Mouse (Mus musculus): ENCODE results near the gene Cox5b. TPM values are rescaled to one million over a fixed set of nuclear protein-coding genes. Genes with fewer than 3 reads are reported as not detected.

Cox5b gene
- total and polyA plus RNA-seq, 2 experiments from 2014 or later: 346 to 1,021 TPM

GRCm38 (mm10) chr1:36708626-36709025 is 17.4 kb downstream of the Cox5b start:
- ATAC-seq: no peak
- H3K27ac ChIP-seq: no peak overlapping the region

GRCm38 (mm10) chr1:36709055-36709853 is 18.0 kb downstream of the Cox5b start:
- Histone ChIP-seq H3K9me3 (ENCODE audit: low read length) (no peaks in the 10 kb centered on the region), H3K27ac (peak overlapping the region; percentile 88), H3K27me3 (ENCODE audit: insufficient read depth, low read length) (no peaks in the 10 kb centered on the region), H3K36me3 (ENCODE audit: insufficient read depth, low read length) (peaks cover 21% of the 10 kb centered on the region), H3K4me1 (ENCODE audit: insufficient read depth, low read length) (peaks cover 11% of the 10 kb centered on the region), H3K9ac (replicated peaks; ENCODE audit: low read length) (peak overlapping the region; percentile 90), H3K4me3 (ENCODE audit: low read length) (peak overlapping the region; percentile 95), H3K4me2 (ENCODE audit: low read depth, low read length) (peak overlapping the region; percentile 77)
- peak; percentile 70 for TF ChIP-seq CTCF (IDR thresholded peaks at IDR 0.05; ENCODE audit: low read depth)
- WGBS: 1% methylated on average over 33 of the region's 33 CpGs
- DNase-seq (ENCODE audit: low spot score) (peak; percentile 64), ATAC-seq (peak; percentile 68)

More at GRCm38 (mm10) chr1:36708626-36709025, 17.4 kb downstream of the Cox5b start:
- Histone ChIP-seq H3K9me3 (ENCODE audit: low read length) (no peaks in the 10 kb centered on the region), H3K36me3 (ENCODE audit: insufficient read depth, low read length) (peaks cover 28% of the 10 kb centered on the region), H3K27me3 (ENCODE audit: insufficient read depth, low read length) (no peaks in the 10 kb centered on the region), H3K4me2 (ENCODE audit: low read depth, low read length) (peak overlapping the region; percentile 77), H3K9ac (replicated peaks; ENCODE audit: low read length) (peak overlapping the region; percentile 90), H3K4me3 (ENCODE audit: low read length) (peak overlapping the region; percentile 95), H3K4me1 (ENCODE audit: insufficient read depth, low read length) (peaks cover 11% of the 10 kb centered on the region)
- 89% methylated on average over 1 of the region's 1 CpGs for WGBS
- no peak for TF ChIP-seq CTCF (IDR thresholded peaks at IDR 0.05; ENCODE audit: low read depth)
- no peak for DNase-seq (ENCODE audit: low spot score)

- under 1% methylated on average over 29 of the region's 29 CpGs for WGBS
- TF ChIP-seq CTCF (IDR thresholded peaks at IDR 0.05; ENCODE audit: low read depth): no peak
- ATAC-seq (peak; percentile 95), DNase-seq (ENCODE audit: low spot score) (peak; percentile 99)
- peaks cover 15% of the 10 kb centered on the region for H3K36me3 ChIP-seq (ENCODE audit: insufficient read depth, low read length)
- peak within 1 kb of the TSS; percentile 77 for H3K4me2 ChIP-seq (ENCODE audit: low read depth, low read length)
- H3K27me3 ChIP-seq (ENCODE audit: insufficient read depth, low read length): no peaks in the 10 kb centered on the region
- H3K4me1 ChIP-seq (ENCODE audit: insufficient read depth, low read length): peaks cover 11% of the 10 kb centered on the region
- H3K9me3 ChIP-seq (ENCODE audit: low read length): no peaks in the 10 kb centered on the region
- H3K27ac ChIP-seq: peak within 1 kb of the TSS; percentile 88
- H3K9ac ChIP-seq (replicated peaks; ENCODE audit: low read length): peak within 1 kb of the TSS; percentile 90
- peak within 1 kb of the TSS; percentile 95 for H3K4me3 ChIP-seq (ENCODE audit: low read length)
Observed at GRCm38 (mm10) chr1:36709854-36710280, 18.6 kb downstream of the Cox5b start, which contains the start of gene 4933424G06Rik. Gene 4933424G06Rik, plus strand, starts transcription at chr1:36710149.

GRCm38 (mm10) chr1:36711104-36711503 is 19.9 kb downstream of the Cox5b start:
- Histone ChIP-seq H3K4me3 (ENCODE audit: low read length) (no peak overlapping the region), H3K27ac (no peak overlapping the region), H3K4me2 (ENCODE audit: low read depth, low read length) (no peak overlapping the region), H3K4me1 (ENCODE audit: insufficient read depth, low read length) (peaks cover 11% of the 10 kb centered on the region), H3K36me3 (ENCODE audit: insufficient read depth, low read length) (peaks cover 4% of the 10 kb centered on the region; the same call in 1 of the 2 replicates), H3K27me3 (ENCODE audit: insufficient read depth, low read length) (no peaks in the 10 kb centered on the region), H3K9ac (replicated peaks; ENCODE audit: low read length) (no peak overlapping the region), H3K9me3 (ENCODE audit: low read length) (no peaks in the 10 kb centered on the region)
- ATAC-seq (no peak), DNase-seq (ENCODE audit: low spot score) (no peak)
- TF ChIP-seq CTCF (IDR thresholded peaks at IDR 0.05; ENCODE audit: low read depth): no peak
- WGBS: 99% methylated on average over 2 of the region's 2 CpGs

- Histone ChIP-seq H3K4me3 (ENCODE audit: low read length) (no peak within 1 kb of the TSS), H3K27me3 (ENCODE audit: insufficient read depth, low read length) (no peaks in the 10 kb centered on the region), H3K9me3 (ENCODE audit: low read length) (no peaks in the 10 kb centered on the region), H3K27ac (no peak within 1 kb of the TSS), H3K9ac (replicated peaks; ENCODE audit: low read length) (no peak within 1 kb of the TSS), H3K4me1 (ENCODE audit: insufficient read depth, low read length) (no peaks in the 10 kb centered on the region), H3K36me3 (ENCODE audit: insufficient read depth, low read length) (no peaks in the 10 kb centered on the region), H3K4me2 (ENCODE audit: low read depth, low read length) (no peak within 1 kb of the TSS)
- WGBS: 85% methylated on average over 5 of the region's 5 CpGs
- TF ChIP-seq CTCF (IDR thresholded peaks at IDR 0.05; ENCODE audit: low read depth): no peak
- DNase-seq (ENCODE audit: low spot score): no peak
- no peak for ATAC-seq
Observed at GRCm38 (mm10) chr1:36714311-36714710, 23.1 kb downstream of the Cox5b start, which contains the start of gene Actr1b. Gene Actr1b, minus strand, starts transcription at chr1:36714422.

GRCm38 (mm10) chr1:36718786-36719185 is 27.5 kb downstream of the Cox5b start:
- no peak for TF ChIP-seq CTCF (IDR thresholded peaks at IDR 0.05; ENCODE audit: low read depth)

More at GRCm38 (mm10) chr1:36718786-36719185, 27.5 kb downstream of the Cox5b start:
- H3K9me3 ChIP-seq (ENCODE audit: low read length): no peaks in the 10 kb centered on the region
- no peak overlapping the region for H3K4me2 ChIP-seq (ENCODE audit: low read depth, low read length)
- no peak overlapping the region for H3K9ac ChIP-seq (replicated peaks; ENCODE audit: low read length)
- DNase-seq (ENCODE audit: low spot score) (no peak), ATAC-seq (no peak)
- WGBS: 90% methylated on average over 1 of the region's 1 CpGs
- no peaks in the 10 kb centered on the region for H3K36me3 ChIP-seq (ENCODE audit: insufficient read depth, low read length)
- no peaks in the 10 kb centered on the region for H3K27me3 ChIP-seq (ENCODE audit: insufficient read depth, low read length)
- no peak overlapping the region for H3K27ac ChIP-seq
- no peak overlapping the region for H3K4me3 ChIP-seq (ENCODE audit: low read length)
- no peaks in the 10 kb centered on the region for H3K4me1 ChIP-seq (ENCODE audit: insufficient read depth, low read length)
